Mouse (Mus musculus) kidney, postnatal 14 days (tissue): ENCODE results near the gene Dll4.

Source experiments
- DNase-seq: peaks from one replicate; pipeline ENCODE4 v3.0.0; 2022; ENCODE audit warnings: mixed read lengths

The Dll4 gene

GRCm38 (mm10) chr2:119325568-119326143 lies at the start of gene Dll4:
Dll4 (plus strand) TSS chr2:119325784.
- peak; percentile 89 for DNase-seq

- DNase-seq = no peak
Measured at GRCm38 (mm10) chr2:119276926-119277325, 48.7 kb upstream of the Dll4 start.

DNA sequence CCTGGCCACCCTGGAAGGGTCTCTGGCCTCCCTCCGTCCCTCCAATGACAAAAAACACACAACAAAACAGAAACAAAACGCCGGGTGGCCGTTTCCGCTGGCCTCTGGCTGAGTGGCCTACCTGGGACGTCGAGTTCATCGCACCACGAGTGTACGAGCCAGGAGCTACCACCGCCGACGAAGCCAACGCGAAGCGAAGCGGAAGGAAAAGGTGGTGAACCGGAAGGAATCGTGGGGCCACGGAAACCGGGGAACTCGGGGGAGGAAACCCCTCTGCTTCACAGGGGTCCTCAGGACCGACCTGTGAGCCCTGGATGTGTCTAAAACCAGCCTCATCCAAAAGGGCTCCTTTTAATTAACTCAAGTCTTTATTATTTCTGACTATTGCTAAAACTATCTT lies 47.8 kb upstream of the Dll4 start:
- DNase-seq = no peak

GRCm38 (mm10) chr2:119281899-119282565 lies 43.6 kb upstream of the Dll4 start:
- DNase-seq = no peak

GRCm38 (mm10) chr2:119287372-119287771 lies 38.2 kb upstream of the Dll4 start:
- no peak for DNase-seq

DNA sequence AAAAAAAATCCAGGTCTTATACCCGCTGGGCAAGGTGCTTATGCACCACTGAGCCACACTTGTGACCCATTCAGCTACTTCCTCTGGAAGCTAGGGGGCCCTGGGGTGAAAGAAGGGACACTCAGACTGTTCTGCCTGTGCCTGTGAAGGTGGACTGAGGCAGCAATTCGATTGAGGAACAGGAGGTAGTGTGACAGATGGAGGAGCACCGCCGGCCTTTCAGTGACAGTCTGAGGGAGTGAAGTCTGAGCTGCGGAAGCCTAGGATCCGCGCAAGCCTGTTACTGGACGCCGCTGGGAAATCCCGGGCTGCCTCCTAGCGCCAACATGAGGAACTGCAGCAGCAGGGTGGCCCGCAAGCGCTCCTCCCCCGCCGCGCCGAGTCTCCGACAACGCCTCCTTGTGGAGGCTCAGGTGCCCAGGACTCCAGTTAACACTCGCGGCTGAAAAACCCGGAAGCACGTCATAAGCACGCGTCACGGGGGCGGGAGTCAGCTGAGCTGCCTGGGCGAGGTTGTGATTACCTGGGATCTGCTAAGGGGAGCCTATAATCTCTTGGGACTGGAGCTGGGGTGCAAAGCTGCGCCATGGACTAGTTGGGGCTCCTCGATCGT lies 37.2 kb upstream of the Dll4 start, which contains the start of gene Vps18:
TSS of gene Vps18 (plus strand) at position 471 of the 613 bp plus-strand sequence.
- peak; percentile 98 for DNase-seq

GRCm38 (mm10) chr2:119289014-119289416 lies 36.6 kb upstream of the Dll4 start:
- no peak for DNase-seq

- DNase-seq = no peak
Measured at GRCm38 (mm10) chr2:119292281-119292680, 33.3 kb upstream of the Dll4 start.

DNA sequence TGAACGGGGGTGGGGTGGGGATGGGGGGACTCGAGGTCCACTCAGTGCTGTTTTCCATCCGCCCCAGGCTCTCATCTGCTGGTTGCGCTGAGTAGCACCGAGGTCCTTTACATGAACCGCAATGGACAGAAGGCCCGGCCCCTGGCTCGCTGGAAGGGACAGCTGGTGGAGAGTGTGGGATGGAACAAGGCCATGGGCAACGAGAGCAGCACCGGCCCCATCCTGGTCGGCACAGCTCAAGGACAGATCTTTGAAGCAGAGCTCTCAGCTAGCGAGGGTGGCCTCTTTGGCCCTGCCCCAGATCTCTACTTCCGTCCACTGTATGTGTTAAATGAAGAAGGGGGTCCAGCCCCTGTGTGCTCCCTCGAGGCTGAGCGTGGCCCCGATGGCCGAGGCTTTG lies 32.7 kb upstream of the Dll4 start:
- no peak for DNase-seq

DNA sequence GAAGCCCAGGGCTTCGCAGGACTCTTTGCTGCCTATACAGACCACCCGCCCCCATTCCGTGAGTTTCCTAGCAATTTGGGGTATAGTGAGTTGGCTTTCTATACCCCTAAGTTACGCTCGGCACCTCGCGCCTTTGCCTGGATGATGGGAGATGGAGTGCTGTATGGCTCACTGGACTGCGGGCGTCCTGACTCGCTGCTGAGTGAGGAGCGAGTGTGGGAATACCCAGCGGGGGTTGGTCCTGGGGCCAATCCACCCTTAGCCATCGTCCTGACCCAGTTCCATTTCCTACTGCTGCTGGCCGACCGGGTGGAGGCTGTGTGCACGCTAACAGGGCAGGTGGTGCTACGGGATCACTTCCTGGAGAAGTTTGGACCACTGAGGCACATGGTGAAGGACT lies 32.3 kb upstream of the Dll4 start:
- DNase-seq = no peak

- DNase-seq = no peak
Measured at GRCm38 (mm10) chr2:119293776-119294390, 31.7 kb upstream of the Dll4 start.

DNA sequence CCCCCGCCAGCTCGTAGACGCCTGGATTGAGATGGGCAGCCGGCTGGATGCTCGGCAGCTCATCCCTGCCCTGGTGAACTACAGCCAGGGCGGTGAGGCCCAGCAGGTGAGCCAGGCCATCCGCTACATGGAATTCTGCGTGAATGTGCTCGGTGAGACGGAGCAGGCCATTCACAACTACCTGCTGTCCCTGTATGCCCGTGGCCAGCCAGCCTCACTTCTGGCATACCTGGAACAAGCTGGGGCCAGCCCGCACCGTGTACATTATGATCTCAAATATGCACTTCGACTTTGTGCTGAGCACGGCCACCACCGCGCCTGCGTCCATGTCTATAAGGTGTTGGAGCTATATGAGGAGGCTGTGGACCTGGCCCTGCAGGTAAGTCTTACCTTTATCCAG lies 31.2 kb upstream of the Dll4 start:
- DNase-seq = no peak

GRCm38 (mm10) chr2:119296756-119297155 lies 28.8 kb upstream of the Dll4 start:
- no peak for DNase-seq

GRCm38 (mm10) chr2:119297506-119297905 lies 28.1 kb upstream of the Dll4 start:
- DNase-seq = no peak

GRCm38 (mm10) chr2:119298330-119298729 lies 27.3 kb upstream of the Dll4 start:
- DNase-seq = peak; percentile 84

DNA sequence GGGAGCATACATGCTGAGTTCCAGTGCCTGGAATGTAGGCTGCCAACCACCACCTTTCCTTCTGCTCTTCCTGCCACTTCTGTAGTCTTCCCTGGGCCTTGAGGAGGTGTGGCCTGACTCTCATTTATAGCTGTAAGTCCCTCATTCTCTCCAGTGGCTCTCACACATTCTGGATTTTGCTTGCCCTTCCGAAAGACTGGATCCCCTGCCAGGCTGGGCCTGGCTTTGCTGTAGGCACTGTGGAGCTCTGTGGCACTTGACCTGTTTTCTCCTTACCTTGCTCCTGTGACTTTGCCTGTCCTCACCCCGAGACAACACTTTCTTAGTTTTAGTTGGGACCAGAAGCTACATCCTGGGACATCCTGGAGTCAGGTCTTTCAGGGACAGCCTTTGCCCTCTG lies 26.7 kb upstream of the Dll4 start:
- DNase-seq = no peak

DNA sequence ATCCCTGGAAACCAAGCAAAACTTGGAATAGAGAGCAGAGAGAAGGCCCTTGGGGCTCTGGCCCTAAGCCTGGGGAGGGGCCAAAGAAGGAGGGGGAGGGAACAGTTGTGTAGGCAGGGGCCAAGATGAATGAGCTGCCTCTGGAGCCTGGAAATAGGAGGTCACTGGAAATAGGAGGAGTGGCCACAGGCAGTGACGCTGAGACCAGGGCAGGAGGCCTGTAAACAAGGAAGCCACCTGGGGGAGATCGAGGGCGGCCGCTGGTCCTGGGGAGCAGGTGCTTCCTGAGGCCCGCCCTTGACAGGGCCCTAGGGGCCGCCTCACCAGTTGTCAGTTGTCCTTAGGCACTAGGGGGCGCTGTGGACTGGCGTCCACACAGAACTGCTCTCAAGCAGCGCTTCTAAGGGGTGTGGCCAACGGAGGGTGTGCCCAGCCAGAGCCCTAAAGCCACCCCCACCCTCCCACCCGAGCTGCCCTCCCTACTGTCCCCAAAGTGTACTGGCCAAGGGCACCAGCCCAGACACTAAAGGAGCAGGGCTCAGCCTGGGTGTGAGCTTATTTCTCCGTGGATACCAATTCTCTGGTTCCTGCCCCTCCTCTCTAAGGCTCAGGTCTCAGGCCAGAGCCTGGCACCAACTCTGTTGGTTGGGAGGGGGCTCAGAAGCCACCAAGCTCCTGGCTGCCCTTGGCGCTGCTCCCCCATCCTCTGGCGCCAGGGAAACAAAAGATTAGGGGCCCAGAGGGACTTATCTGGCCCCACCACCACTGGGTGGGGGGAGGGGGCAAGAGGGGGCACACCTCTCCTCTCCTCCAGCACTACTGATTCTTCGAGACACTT lies 25.4 kb upstream of the Dll4 start:
- DNase-seq = peak; percentile 94

DNA sequence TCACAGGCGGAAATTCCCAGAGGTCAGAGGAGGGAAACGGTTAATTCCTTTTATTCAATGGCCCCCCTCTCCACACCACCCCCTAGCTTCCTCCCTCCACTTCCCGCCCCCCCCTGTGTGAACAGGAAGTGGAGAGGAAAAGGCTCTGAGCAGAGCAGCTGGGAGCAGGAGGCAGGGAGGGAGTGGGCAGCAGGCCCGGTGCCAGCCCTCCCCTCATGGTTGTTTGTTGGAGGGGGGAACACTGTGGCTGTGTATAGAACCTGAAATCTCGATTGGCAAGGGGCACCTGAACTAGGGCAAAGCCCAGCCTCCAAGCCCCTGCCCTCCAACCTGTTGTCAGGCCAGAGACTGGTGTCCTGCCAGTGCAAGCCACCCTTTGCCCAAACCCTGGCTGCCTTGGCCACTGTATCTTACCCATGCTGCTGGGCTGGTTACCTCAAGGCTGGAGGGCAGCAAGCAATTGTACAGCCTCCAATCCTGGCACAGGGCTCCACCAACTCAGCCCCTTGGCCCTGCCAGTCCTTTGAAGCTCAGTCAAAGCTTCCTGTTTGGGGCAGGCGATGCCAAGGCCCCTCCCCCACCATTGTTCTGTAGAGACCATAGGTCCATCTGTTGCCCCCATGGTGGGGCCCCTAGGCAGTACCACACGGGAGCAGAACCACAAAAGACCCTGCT lies 24.6 kb upstream of the Dll4 start:
- DNase-seq = peak; percentile 77

DNA sequence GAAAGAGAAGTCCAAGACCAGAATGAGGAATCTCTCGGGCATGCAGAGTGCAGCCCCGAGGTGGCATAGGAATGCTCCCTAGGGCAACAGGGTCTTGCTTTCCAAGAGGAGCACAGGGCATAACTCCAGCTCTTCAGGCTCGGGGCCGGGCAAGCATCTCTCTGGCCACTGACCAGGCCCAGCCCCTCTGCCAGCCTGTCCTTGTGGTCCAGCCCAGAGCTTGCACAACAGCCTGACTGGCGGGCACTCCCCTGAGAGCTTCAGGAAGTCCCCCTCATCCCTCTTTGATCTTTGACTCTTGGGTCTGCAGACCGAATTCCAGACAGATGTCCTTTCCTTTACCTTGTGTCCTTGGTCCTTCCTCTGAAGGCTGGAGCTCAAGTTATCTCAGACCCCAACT lies 22.7 kb upstream of the Dll4 start:
- no peak for DNase-seq

DNA sequence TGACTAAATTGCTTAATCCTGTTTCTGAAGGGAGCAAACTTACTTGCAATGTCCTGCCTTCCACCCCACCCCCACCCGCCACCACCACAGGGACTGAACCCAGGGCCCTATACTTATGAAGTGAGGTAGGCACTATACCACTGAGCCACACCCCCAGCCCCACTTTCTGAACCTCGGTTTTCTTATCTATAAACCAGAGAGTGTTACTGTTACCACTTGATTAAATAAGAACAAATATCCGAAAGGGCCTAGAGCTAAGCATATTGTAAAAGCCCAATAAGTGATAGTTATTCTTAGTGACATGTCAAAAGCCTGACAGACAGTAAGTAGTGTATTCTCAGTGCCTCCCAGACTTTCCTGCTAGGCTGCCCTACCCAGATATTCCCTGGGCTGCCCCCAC lies 21.2 kb upstream of the Dll4 start:
- no peak for DNase-seq

DNA sequence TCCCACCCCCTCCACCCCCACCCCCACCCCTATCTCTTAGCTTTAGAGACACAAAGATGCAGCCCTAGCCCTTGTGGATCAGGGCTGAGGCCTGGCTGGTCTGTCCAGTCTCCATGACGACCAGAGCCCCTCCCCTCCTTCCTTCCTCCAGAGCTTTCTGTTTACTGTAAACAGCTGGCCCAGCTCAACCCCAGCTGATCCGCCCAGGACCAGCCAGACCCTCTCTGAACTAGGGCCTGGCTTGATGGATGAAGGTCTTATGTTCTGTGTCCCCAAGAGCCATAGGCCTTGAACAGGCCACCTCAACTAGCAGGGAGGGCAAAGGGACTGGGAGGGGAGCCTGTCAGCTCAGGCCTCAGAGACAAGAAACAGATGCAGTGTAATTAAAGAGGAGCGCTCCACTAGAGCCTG lies 20.8 kb upstream of the Dll4 start:
- DNase-seq = peak; percentile 89

GRCm38 (mm10) chr2:119311544-119311943 lies 14.0 kb upstream of the Dll4 start:
- peak; percentile 82 for DNase-seq
